Mouse (Mus musculus) MEL (cell line): ENCODE measurements around the gene Ltbp2.

Source experiments
- CHD2 ChIP-seq: IDR thresholded peaks from 2 replicates; pipeline ENCODE4 v1.6.1; 2011; ENCODE audit warnings: low read length, improper control_type of control experiment
- CTCF ChIP-seq, 3 experiments: IDR thresholded peaks in 2 of 3; conservative IDR thresholded peaks in 1 of 3; 2 replicates each; pipeline ENCODE4 v1.5.1; 2011 to 2012; ENCODE audit warnings: low read length in 3 of 3, low read depth in 2 of 3, mild to moderate bottlenecking in 2 of 3, improper control_type of control experiment in 1 of 3, inconsistent platforms in 1 of 3, mixed read lengths in 1 of 3, moderate library complexity in 1 of 3; ENCODE audit not compliant: control insufficient read depth in 1 of 3, insufficient read depth in 1 of 3, poor library complexity in 1 of 3, severe bottlenecking in 1 of 3
- E2F4 ChIP-seq: IDR thresholded peaks from 2 replicates; pipeline ENCODE4 v1.6.1; 2011; ENCODE audit warnings: low read depth, low read length, improper control_type of control experiment, borderline replicate concordance
- EP300 ChIP-seq, 2 experiments: IDR thresholded peaks; 2 replicates each; pipeline ENCODE4 v1.6.1; 2011; ENCODE audit warnings: improper control_type of control experiment in 2 of 2, low read length in 2 of 2, low read depth in 1 of 2, mild to moderate bottlenecking in 1 of 2
- ETS1 ChIP-seq: IDR thresholded peaks from 2 replicates; pipeline ENCODE4 v1.6.1; 2012; ENCODE audit warnings: low read depth, mild to moderate bottlenecking, inconsistent platforms, low read length, improper control_type of control experiment, moderate library complexity
- POLR2A ChIP-seq, 2 experiments: IDR thresholded peaks; 2 replicates each; pipeline ENCODE4 v1.6.1; 2011 to 2012; ENCODE audit warnings: low read length in 2 of 2, mild to moderate bottlenecking in 2 of 2, control low read depth in 1 of 2, improper control_type of control experiment in 1 of 2, low read depth in 1 of 2, moderate library complexity in 1 of 2; ENCODE audit not compliant: control insufficient read depth in 1 of 2, insufficient read depth in 1 of 2, poor library complexity in 1 of 2
- POLR2AphosphoS5 ChIP-seq: IDR thresholded peaks from 2 replicates; pipeline ENCODE4 v1.6.1; 2012; ENCODE audit warnings: low read depth, borderline replicate concordance, mild to moderate bottlenecking, inconsistent platforms, low read length, moderate library complexity, mixed read lengths
- SMC3 ChIP-seq: IDR thresholded peaks from 2 replicates; pipeline ENCODE4 v1.6.1; 2011; ENCODE audit warnings: low read depth, low read length, improper control_type of control experiment
- TCF12 ChIP-seq: IDR thresholded peaks from 2 replicates; pipeline ENCODE4 v1.6.1; 2014; ENCODE audit warnings: low read depth, mild to moderate bottlenecking, inconsistent platforms, low read length, improper control_type of control experiment, moderate library complexity

- TF ChIP-seq EP300 (IDR thresholded peaks at IDR 0.05; ENCODE audit: low read depth in 1 of 2, low read length in 2 of 2): no peak
- TF ChIP-seq ETS1: no peak
- TF ChIP-seq SMC3: no peak
- no peak for TF ChIP-seq CTCF (IDR thresholded peaks at IDR 0.05 in 2 of 3, conservative IDR thresholded peaks at IDR 0.05 in 1 of 3; ENCODE audit: control insufficient read depth in 1 of 3, insufficient read depth in 1 of 3, low read depth in 2 of 3, low read length in 3 of 3, poor library complexity in 1 of 3, severe bottlenecking in 1 of 3)
- no peak for TF ChIP-seq CHD2
- no peak for TF ChIP-seq POLR2AphosphoS5
- no peak for TF ChIP-seq E2F4
- no peak for TF ChIP-seq TCF12
- TF ChIP-seq POLR2A (IDR thresholded peaks at IDR 0.05; ENCODE audit: control insufficient read depth in 1 of 2, insufficient read depth in 1 of 2, low read depth in 1 of 2, low read length in 2 of 2, poor library complexity in 1 of 2): no peak
Measured at GRCm38 (mm10) chr12:84765506-84765905, 110.8 kb downstream of the Ltbp2 start.
